Mouse (Mus musculus) heart, embryonic 13.5 days (tissue): ENCODE results near the gene Dlg1. TPM values are rescaled to one million over a fixed set of nuclear protein-coding genes. Genes with fewer than 3 reads are reported as not detected.

ENCODE experiments used
- ATAC-seq: fragments of 200-750 bp; cut with Nextera tagmentation; 2 replicates; pipeline ENCODE4 v1.8.0; 2017; ENCODE audit warnings: moderate TSS enrichment; ENCODE audit not compliant: insufficient number of reproducible peaks, low FRiP score, low TSS enrichment; ENCODE audit errors: extremely low read depth
- H3K27ac ChIP-seq: fragments of 300-500 bp; sonication (generic); replicated peaks from 2 replicates; pipeline ENCODE4 v1.5.1; 2015; ENCODE audit warnings: moderate library complexity, mild to moderate bottlenecking, inconsistent platforms
- H3K27me3 ChIP-seq: fragments of 300-500 bp; sonication (generic); replicated peaks from 2 replicates; pipeline ENCODE4 v1.6.1; 2015; ENCODE audit warnings: mild to moderate bottlenecking, inconsistent platforms
- H3K36me3 ChIP-seq: fragments of 300-500 bp; sonication (generic); 2 replicates; pipeline ENCODE4 v1.6.1; 2015; ENCODE audit warnings: mild to moderate bottlenecking, inconsistent platforms
- H3K4me1 ChIP-seq: fragments of 300-500 bp; sonication (generic); 2 replicates; pipeline ENCODE4 v1.6.1; 2015; ENCODE audit warnings: inconsistent platforms
- H3K4me2 ChIP-seq: fragments of 300-500 bp; sonication (generic); 2 replicates; pipeline ENCODE4 v1.6.1; 2015; ENCODE audit warnings: inconsistent platforms, mild to moderate bottlenecking, moderate library complexity
- H3K4me3 ChIP-seq: fragments of 300-500 bp; sonication (generic); 2 replicates; pipeline ENCODE4 v1.5.1; 2015; ENCODE audit warnings: moderate library complexity, mild to moderate bottlenecking, inconsistent platforms
- H3K9ac ChIP-seq: fragments of 300-500 bp; sonication (generic); 2 replicates; pipeline ENCODE4 v1.6.1; 2015; ENCODE audit warnings: inconsistent platforms, mild to moderate bottlenecking, moderate library complexity
- H3K9me3 ChIP-seq: fragments of 300-500 bp; sonication (generic); 2 replicates; pipeline ENCODE4 v1.6.1; 2016; ENCODE audit warnings: inconsistent platforms
- WGBS: fragments of 180-500 bp; shearing (Covaris S2); methylation state at CpG from one replicate; pipeline ENCODE4 v1.1.7; 2015; ENCODE audit warnings: mixed read lengths; 5-methylcytosine and 5-hydroxymethylcytosine counted together
- polyA plus RNA-seq: library from polyadenylated mRNA; unstranded; fragments of >200 nt; fragmentation: Nextera tagmentation; extraction: Ambion mirVana; gene quantifications from 2 replicates; pipeline ENCODE4 v1.2.1, GENCODE M21; 2015

The Dlg1 gene
- polyA plus RNA-seq, result 12.4 and 13.2 TPM in 2 replicates

GRCm38 (mm10) chr16:31663379-31664286, at the start of gene Dlg1:
Dlg1 (plus strand) TSS chr16:31663443.
- under 1% methylated on average over 82 of the region's 95 CpGs for WGBS

DNA sequence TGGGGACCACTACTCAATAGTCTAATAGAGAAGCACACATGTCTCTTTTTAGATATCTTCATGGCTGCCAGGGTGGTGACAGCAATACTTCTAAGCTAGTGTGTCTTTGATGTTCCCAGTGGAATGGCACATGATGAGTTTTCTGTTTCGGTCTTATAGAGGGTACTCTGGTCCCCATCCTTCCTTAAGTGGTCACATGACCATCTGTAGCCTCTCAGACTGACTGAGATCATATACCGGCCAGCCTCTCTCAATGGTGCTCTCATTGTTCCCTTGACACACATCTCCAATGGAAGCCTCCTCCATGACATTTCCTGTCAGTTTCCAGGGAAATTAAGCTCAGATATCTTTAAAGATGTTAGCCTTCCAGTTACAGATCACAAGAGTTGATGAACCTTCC, 46.9 kb upstream of the Dlg1 start:
- no peaks in the 10 kb centered on the region for H3K27me3 ChIP-seq
- H3K4me1 ChIP-seq, result peaks cover 25% of the 10 kb centered on the region
- no peak overlapping the region for H3K4me3 ChIP-seq
- WGBS, result 69% methylated on average over 2 of the region's 2 CpGs
- no peak overlapping the region for H3K9ac ChIP-seq
- H3K27ac ChIP-seq, result no peak overlapping the region
- no peak overlapping the region for H3K4me2 ChIP-seq
- H3K9me3 ChIP-seq, result no peaks in the 10 kb centered on the region
- H3K36me3 ChIP-seq, result no peaks in the 10 kb centered on the region
- no peak for ATAC-seq

More at GRCm38 (mm10) chr16:31663379-31664286, at the start of gene Dlg1:
- Histone ChIP-seq H3K4me3 (peak within 1 kb of the TSS; percentile 92), H3K4me1 (peaks cover 31% of the 10 kb centered on the region), H3K4me2 (peak within 1 kb of the TSS; percentile 82), H3K9me3 (no peaks in the 10 kb centered on the region), H3K36me3 (peaks cover 27% of the 10 kb centered on the region), H3K27me3 (peaks cover 6% of the 10 kb centered on the region; the same call in 1 of the 2 replicates), H3K27ac (peak within 1 kb of the TSS; percentile 97), H3K9ac (peak within 1 kb of the TSS; percentile 97)
- peak; percentile 90 for ATAC-seq

DNA sequence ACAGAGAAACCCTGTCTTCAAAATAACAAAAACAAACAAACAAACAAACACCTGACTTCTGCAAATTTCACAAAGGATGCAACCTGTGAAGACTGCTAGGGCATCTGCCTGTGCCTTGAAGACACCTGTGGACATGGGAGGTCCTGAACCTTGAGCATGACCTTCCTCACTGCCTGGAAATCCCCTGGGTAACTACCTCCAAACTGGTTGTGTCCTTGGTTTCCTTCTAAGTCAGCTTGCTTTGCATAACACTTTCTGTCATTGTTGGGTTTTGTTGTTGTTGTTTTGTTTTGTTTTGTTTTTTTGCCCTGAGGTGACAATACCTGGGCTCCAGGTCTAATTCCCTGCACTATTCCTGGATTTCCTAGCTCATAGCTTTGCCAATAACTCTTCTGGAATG, 46.1 kb upstream of the Dlg1 start:
- no peak overlapping the region for H3K4me3 ChIP-seq
- H3K9me3 ChIP-seq, result no peaks in the 10 kb centered on the region
- no peaks in the 10 kb centered on the region for H3K27me3 ChIP-seq
- ATAC-seq, result no peak
- H3K9ac ChIP-seq, result no peak overlapping the region
- H3K36me3 ChIP-seq, result no peaks in the 10 kb centered on the region
- peaks cover 25% of the 10 kb centered on the region for H3K4me1 ChIP-seq
- no peak overlapping the region for H3K27ac ChIP-seq
- H3K4me2 ChIP-seq, result no peak overlapping the region

GRCm38 (mm10) chr16:31617823-31618371, 45.3 kb upstream of the Dlg1 start:
- ATAC-seq, result no peak
- H3K27me3 ChIP-seq, result no peaks in the 10 kb centered on the region
- 9% methylated on average over 10 of the region's 10 CpGs for WGBS
- H3K4me2 ChIP-seq, result peak overlapping the region; percentile 58
- no peaks in the 10 kb centered on the region for H3K36me3 ChIP-seq
- peaks cover 25% of the 10 kb centered on the region for H3K4me1 ChIP-seq
- peak overlapping the region; percentile 34 for H3K4me3 ChIP-seq
- peak overlapping the region; percentile 67 for H3K27ac ChIP-seq
- no peaks in the 10 kb centered on the region for H3K9me3 ChIP-seq
- H3K9ac ChIP-seq, result peak overlapping the region; percentile 20; the same call in 1 of the 2 replicates

DNA sequence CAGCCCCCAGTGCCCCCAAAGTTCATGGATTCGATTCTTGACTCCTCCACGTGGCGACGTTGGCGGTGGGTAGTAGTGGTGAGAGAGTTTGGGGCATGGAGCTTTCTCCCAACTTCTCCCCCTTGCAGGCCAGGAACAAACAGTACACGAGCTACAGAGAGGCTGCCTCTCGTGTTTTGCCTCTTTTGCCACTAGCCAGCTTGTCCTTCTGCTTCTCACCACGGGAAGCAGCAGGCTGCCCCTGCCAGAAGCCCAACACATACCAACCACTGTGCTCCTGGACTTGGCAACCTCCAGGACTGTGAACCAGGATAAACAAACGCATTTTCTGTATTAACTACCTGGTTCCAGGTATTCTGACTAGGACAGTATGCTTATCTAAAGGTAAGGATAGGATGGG, 44.6 kb upstream of the Dlg1 start:
- Histone ChIP-seq H3K4me2 (peak overlapping the region; percentile 58), H3K9me3 (no peaks in the 10 kb centered on the region), H3K4me1 (peaks cover 25% of the 10 kb centered on the region), H3K4me3 (0 out of 2 replicates have a peak overlapping the region, but pooled peaks have one; percentile 34), H3K27me3 (no peaks in the 10 kb centered on the region), H3K27ac (0 out of 2 replicates have a peak overlapping the region, but pooled peaks have one; percentile 67), H3K9ac (peak overlapping the region; percentile 20; the same call in 1 of the 2 replicates), H3K36me3 (no peaks in the 10 kb centered on the region)
- 59% methylated on average over 9 of the region's 9 CpGs for WGBS
- no peak for ATAC-seq

GRCm38 (mm10) chr16:31619675-31620335, 43.4 kb upstream of the Dlg1 start:
- H3K4me3 ChIP-seq, result no peak overlapping the region
- WGBS, result 79% methylated on average over 6 of the region's 6 CpGs

DNA sequence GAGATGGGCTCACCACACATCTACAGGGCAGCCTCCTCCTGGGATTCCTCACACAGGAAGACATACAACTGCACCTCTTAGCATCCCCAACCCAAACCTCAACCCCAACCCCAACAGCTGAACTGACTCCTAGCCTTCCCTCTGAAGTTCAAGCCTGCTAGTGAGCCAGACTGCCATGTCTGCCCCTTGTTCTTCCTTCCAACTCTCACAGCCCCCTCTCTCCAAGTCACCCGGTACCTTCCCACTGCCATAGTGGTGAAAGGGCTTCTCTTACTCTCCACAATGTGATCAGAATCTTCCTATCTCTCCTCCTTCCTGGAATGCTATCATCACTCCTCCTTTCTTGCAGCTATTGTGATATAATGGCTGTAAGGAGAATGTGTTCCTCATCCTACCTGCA, 40.9 kb upstream of the Dlg1 start:
- H3K36me3 ChIP-seq, result no peaks in the 10 kb centered on the region
- ATAC-seq, result no peak
- H3K4me3 ChIP-seq, result no peak overlapping the region
- no peaks in the 10 kb centered on the region for H3K27me3 ChIP-seq
- H3K4me2 ChIP-seq, result no peak overlapping the region
- H3K4me1 ChIP-seq, result peaks cover 25% of the 10 kb centered on the region
- H3K27ac ChIP-seq, result no peak overlapping the region
- no peak overlapping the region for H3K9ac ChIP-seq
- WGBS, result 68% methylated on average over 1 of the region's 1 CpGs
- H3K9me3 ChIP-seq, result no peaks in the 10 kb centered on the region

More at GRCm38 (mm10) chr16:31619675-31620335, 43.4 kb upstream of the Dlg1 start:
- Histone ChIP-seq H3K9ac (no peak overlapping the region), H3K27ac (no peak overlapping the region; the same call in 1 of the 2 replicates), H3K9me3 (no peaks in the 10 kb centered on the region), H3K4me1 (peaks cover 25% of the 10 kb centered on the region), H3K27me3 (no peaks in the 10 kb centered on the region), H3K4me2 (no peak overlapping the region), H3K36me3 (no peaks in the 10 kb centered on the region)
- no peak for ATAC-seq

DNA sequence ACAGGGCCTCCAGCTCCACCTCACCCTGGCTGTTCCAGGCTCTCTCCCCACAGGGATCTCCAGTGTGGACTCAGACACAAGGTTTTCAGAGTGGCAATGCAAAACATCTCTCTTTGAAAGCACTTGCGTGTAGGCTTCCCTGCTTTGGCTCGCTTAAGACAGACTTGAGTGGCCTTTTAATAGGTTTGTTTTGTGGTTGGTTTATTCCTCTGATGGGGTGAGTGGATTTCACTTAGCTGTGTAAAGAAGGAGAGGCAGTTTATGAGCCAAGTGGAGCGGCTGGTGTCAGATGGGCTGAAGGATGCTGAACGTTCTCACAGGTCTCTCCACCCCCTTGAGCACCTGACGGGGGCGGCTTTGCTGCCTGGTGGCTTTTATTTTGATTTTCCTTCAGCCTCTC, 40.1 kb upstream of the Dlg1 start:
- Histone ChIP-seq H3K4me2 (no peak overlapping the region), H3K36me3 (no peaks in the 10 kb centered on the region), H3K27ac (no peak overlapping the region), H3K4me3 (no peak overlapping the region), H3K4me1 (peaks cover 17% of the 10 kb centered on the region), H3K27me3 (no peaks in the 10 kb centered on the region), H3K9ac (no peak overlapping the region), H3K9me3 (no peaks in the 10 kb centered on the region)
- WGBS, result 85% methylated on average over 6 of the region's 6 CpGs
- no peak for ATAC-seq

DNA sequence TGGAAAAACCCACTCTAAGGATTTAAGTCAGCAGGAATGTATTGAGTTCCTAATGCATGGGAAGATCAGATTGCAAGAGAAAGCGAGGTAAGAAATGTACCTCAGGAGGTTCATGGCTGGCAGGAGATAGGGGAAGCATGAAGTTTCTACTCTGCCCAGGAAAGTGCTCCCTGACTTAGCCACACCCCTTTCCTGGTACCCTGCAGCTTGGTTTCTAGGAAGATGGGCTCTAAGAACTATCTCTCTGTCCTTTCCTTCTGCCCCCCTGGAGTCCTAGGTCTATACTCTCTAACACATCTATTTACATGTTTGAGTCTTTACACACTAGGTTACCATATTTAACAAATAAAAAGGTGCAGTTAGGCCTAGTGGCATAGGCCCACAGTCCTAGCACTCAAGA, 38.5 kb upstream of the Dlg1 start:
- Histone ChIP-seq H3K4me1 (peaks cover 8% of the 10 kb centered on the region), H3K4me2 (no peak overlapping the region), H3K27ac (no peak overlapping the region), H3K4me3 (no peak overlapping the region), H3K9ac (no peak overlapping the region), H3K36me3 (no peaks in the 10 kb centered on the region), H3K27me3 (no peaks in the 10 kb centered on the region), H3K9me3 (no peaks in the 10 kb centered on the region)
- 62% methylated on average over 1 of the region's 1 CpGs for WGBS
- ATAC-seq, result no peak

DNA sequence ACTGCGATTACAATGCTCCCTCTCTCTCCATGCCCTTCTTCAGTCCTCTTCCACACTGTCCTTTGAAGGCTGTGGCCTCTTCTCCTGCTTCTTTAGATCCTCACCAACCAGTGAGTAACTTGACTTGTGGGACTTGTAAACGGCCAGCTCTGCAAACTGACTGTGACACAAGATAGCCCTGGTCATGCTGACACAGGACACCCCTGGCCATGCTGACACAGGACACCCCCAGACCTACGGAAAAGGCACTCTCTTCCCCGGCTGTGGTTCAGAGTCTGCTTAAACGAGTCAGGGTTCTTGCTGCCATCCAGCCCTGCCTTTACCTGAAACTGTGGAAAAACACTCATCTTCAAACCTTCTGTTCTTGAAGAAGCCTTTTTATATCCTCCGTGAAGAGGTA, 36.9 kb upstream of the Dlg1 start:
- Histone ChIP-seq H3K9me3 (no peaks in the 10 kb centered on the region), H3K4me2 (no peak overlapping the region), H3K36me3 (no peaks in the 10 kb centered on the region), H3K27ac (no peak overlapping the region), H3K27me3 (no peaks in the 10 kb centered on the region), H3K4me1 (no peaks in the 10 kb centered on the region), H3K4me3 (no peak overlapping the region), H3K9ac (no peak overlapping the region)
- no peak for ATAC-seq
- WGBS, result 67% methylated on average over 6 of the region's 6 CpGs

DNA sequence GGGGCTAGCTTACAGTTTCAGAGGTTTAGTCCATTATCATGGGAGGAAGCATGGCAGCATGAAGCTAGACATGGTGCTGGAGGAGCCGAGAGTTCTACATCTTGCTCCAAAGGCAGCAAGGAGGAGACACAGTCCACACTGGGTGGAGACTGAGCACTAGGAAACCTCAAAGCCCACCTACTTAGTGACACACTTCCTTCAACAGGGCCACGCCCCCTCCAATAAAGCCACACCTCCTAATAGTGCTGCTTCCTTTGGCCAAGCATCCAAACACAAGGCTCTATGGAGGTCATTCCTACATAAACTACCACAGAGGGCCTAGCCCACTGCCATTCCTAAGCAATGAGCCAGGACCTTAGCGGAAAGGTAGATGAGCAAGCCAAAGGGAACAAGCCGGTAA, 32.9 kb upstream of the Dlg1 start:
- no peaks in the 10 kb centered on the region for H3K9me3 ChIP-seq
- no peak overlapping the region for H3K4me3 ChIP-seq
- WGBS, result 94% methylated on average over 4 of the region's 4 CpGs
- H3K9ac ChIP-seq, result no peak overlapping the region
- no peaks in the 10 kb centered on the region for H3K36me3 ChIP-seq
- H3K27ac ChIP-seq, result no peak overlapping the region
- no peak overlapping the region for H3K4me2 ChIP-seq
- H3K27me3 ChIP-seq, result no peaks in the 10 kb centered on the region
- H3K4me1 ChIP-seq, result no peaks in the 10 kb centered on the region
- ATAC-seq, result no peak
